Mouse (Mus musculus) C2C12 (cell line): ENCODE data around the gene Tssk3. TPM values are rescaled to one million over a fixed set of nuclear protein-coding genes. Genes with fewer than 3 reads are reported as not detected.

Experiments used
- H3K27me3 ChIP-seq: one replicate; pipeline ENCODE4 v1.6.1; 2011; ENCODE audit not compliant: control insufficient read depth, insufficient read depth, insufficient read length
- H3K36me3 ChIP-seq: one replicate; pipeline ENCODE4 v1.6.1; 2011; ENCODE audit not compliant: control insufficient read depth, insufficient read depth
- H3K4me3 ChIP-seq: one replicate; pipeline ENCODE4 v1.5.1; 2011; ENCODE audit warnings: mild to moderate bottlenecking, control low read depth; ENCODE audit not compliant: poor library complexity, insufficient read depth, severe bottlenecking
- H3K79me2 ChIP-seq: one replicate; pipeline ENCODE4 v1.6.1; 2011; ENCODE audit not compliant: control insufficient read depth, insufficient read depth
- H3K79me3 ChIP-seq: one replicate; pipeline ENCODE4 v1.6.1; 2011; ENCODE audit warnings: low read depth, control low read depth
- H3ac ChIP-seq: one replicate; pipeline ENCODE3; 2011; ENCODE audit warnings: low read depth; ENCODE audit not compliant: control insufficient read depth, insufficient read length
- CEBPB ChIP-seq: IDR thresholded peaks from one replicate; pipeline ENCODE4 v1.6.1; 2011; ENCODE audit warnings: low read depth, mild to moderate bottlenecking, control low read depth, moderate library complexity
- CTCF ChIP-seq: IDR thresholded peaks from one replicate; pipeline ENCODE4 v1.5.1; 2011; ENCODE audit not compliant: control insufficient read depth, insufficient read depth, insufficient read length
- FOSL1 ChIP-seq: IDR thresholded peaks from one replicate; pipeline ENCODE4 v1.8.0; 2011; ENCODE audit warnings: mild to moderate bottlenecking, low read length; ENCODE audit not compliant: poor library complexity, insufficient read depth, severe bottlenecking
- MAX ChIP-seq: IDR thresholded peaks from one replicate; pipeline ENCODE4 v1.6.1; 2011; ENCODE audit warnings: mild to moderate bottlenecking, control low read depth
- MYOD1 ChIP-seq: IDR thresholded peaks from one replicate; pipeline ENCODE4 v1.6.1; 2011; ENCODE audit warnings: low read depth; ENCODE audit not compliant: control insufficient read depth, insufficient read length
- MYOG ChIP-seq: IDR thresholded peaks from one replicate; pipeline ENCODE4 v1.6.1; 2011; ENCODE audit not compliant: control insufficient read depth, insufficient read length; ENCODE audit errors: extremely low read depth
- USF1 ChIP-seq: IDR thresholded peaks from one replicate; pipeline ENCODE4 v1.6.1; 2011; ENCODE audit warnings: low read depth, mild to moderate bottlenecking, control low read depth, moderate library complexity
- polyA plus RNA-seq: library from polyadenylated mRNA; unstranded; fragments of >200 nt; fragmentation: generic; extraction: Trizol; gene quantifications from one replicate; pipeline ENCODE4 v1.2.1, GENCODE M21; 2012; ENCODE audit warnings: missing spikeins

The Tssk3 gene
- polyA plus RNA-seq, 1 experiment = not detected

DNA sequence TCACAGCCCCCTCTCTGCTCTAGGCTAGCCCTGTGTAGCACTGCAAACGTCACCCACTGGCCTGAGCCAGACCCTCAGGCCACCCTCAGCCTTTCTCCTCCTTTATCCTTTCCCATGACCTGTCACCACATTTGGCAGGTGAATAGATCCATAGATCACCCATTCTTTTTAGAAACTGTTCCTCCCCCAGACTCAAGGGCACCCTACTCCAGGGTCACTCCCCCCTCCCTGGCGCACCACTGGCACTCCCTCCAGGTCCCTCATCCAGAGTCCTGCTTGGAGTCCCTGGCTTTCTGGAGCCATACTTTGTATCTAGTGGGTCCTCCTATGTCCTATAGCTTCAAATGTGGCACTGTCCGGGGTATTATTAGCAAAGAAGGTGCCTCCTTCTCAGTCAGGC lies 14.7 kb upstream of the Tssk3 start:
- TF ChIP-seq MYOG = no peak
- no peak for TF ChIP-seq CEBPB
- no peak for TF ChIP-seq MAX
- no peak for TF ChIP-seq FOSL1
- no peak for TF ChIP-seq USF1
- TF ChIP-seq MYOD1 = no peak
- TF ChIP-seq CTCF = no peak
- H3K79me2 ChIP-seq = no peaks in the 10 kb centered on the region
- no peaks in the 10 kb centered on the region for H3K27me3 ChIP-seq
- H3ac ChIP-seq = no peak overlapping the region
- H3K4me3 ChIP-seq = no peak overlapping the region
- no peaks in the 10 kb centered on the region for H3K36me3 ChIP-seq
- no peaks in the 10 kb centered on the region for H3K79me3 ChIP-seq

GRCm38 (mm10) chr4:129502901-129503444 lies 12.2 kb upstream of the Tssk3 start:
- Histone ChIP-seq H3K27me3 (peaks cover 1% of the 10 kb centered on the region), H3K79me2 (no peaks in the 10 kb centered on the region), H3K79me3 (no peaks in the 10 kb centered on the region), H3ac (no peak overlapping the region), H3K4me3 (no peak overlapping the region), H3K36me3 (no peaks in the 10 kb centered on the region)
- TF ChIP-seq FOSL1 (no peak), CEBPB (no peak), MYOD1 (no peak), MYOG (no peak), USF1 (no peak), MAX (no peak), CTCF (no peak)

GRCm38 (mm10) chr4:129502327-129502888 lies 11.6 kb upstream of the Tssk3 start:
- no peaks in the 10 kb centered on the region for H3K79me2 ChIP-seq
- no peak overlapping the region for H3K4me3 ChIP-seq
- peaks cover 4% of the 10 kb centered on the region for H3K27me3 ChIP-seq
- no peaks in the 10 kb centered on the region for H3K36me3 ChIP-seq
- no peaks in the 10 kb centered on the region for H3K79me3 ChIP-seq
- H3ac ChIP-seq = no peak overlapping the region
- no peak for TF ChIP-seq CTCF
- TF ChIP-seq MYOG = no peak
- no peak for TF ChIP-seq MAX
- TF ChIP-seq CEBPB = no peak
- TF ChIP-seq FOSL1 = no peak
- TF ChIP-seq MYOD1 = no peak
- TF ChIP-seq USF1 = no peak

DNA sequence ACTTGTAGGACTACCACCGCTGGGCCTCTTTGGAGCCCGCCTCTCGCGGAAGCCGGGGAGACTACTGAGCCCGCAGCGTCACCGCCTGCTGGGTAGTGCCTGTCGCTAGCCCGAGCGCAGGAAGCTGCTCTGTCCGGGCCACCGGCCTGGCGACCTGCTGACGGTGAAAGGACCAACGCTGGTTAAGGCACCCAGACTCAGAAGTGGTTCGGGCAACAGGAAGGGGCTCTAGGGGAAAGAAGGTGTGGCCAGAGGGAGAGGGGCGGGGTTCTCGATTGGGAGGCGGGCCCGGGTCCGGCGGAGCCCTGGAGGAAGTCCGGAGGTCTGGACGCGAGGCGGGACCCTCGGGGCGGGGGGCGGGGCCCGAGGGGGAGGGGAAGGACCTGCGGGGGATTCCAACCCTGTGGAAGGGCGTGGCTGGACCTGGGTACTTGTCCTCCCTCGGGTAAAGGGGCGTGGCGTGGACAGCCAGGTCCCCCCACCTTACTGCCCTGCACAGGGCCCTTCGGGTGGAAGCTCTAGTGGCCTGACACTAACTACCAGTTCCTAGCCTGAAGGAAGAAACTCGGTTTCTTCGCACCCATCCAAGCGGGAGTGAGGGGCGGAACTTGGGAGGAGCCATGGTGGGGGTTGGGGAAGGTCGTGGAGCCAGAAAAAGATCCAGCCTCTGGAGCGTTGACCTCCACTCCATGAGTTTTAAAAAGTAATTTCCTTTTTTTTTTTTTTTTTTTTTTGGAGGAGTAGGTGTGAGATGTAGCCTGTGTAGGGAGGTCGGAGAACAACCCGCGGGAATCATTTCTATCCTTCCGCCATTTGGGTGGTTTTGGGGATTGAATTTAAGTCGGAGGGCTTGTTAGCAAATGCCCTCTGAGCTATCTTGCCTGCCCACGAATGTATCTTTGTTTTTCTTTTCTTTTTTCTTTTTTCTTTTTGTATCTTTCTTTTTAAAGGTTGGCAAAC lies 10.1 kb upstream of the Tssk3 start:
- H3ac ChIP-seq = no peak overlapping the region
- no peaks in the 10 kb centered on the region for H3K79me2 ChIP-seq
- H3K4me3 ChIP-seq = no peak overlapping the region
- no peaks in the 10 kb centered on the region for H3K36me3 ChIP-seq
- peaks cover 4% of the 10 kb centered on the region for H3K27me3 ChIP-seq
- H3K79me3 ChIP-seq = no peaks in the 10 kb centered on the region
- no peak for TF ChIP-seq MYOD1
- TF ChIP-seq FOSL1 = no peak
- no peak for TF ChIP-seq MYOG
- no peak for TF ChIP-seq MAX
- no peak for TF ChIP-seq USF1
- TF ChIP-seq CTCF = no peak
- no peak for TF ChIP-seq CEBPB

DNA sequence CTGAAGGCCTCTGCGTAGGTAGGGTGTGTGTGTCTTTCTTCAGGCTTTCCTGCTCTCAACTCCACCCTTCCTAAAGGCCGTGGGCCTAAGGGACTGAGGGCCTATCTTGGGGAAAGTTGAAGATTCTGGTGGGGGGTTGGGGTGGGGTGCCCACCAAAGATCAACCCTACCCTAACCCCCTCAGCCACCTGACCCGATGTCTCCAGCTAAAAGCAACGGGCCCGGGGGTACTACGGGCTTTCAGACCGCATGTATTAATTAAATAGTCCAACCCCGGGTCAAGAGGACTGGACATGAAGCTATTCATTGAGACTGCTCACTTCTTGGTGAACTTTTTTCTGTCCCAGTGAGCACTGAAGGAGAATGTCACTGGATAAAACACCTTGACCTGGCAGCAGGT lies 9.2 kb upstream of the Tssk3 start:
- Histone ChIP-seq H3K79me2 (no peaks in the 10 kb centered on the region), H3K27me3 (peaks cover 4% of the 10 kb centered on the region), H3K36me3 (no peaks in the 10 kb centered on the region), H3K4me3 (no peak overlapping the region), H3K79me3 (no peaks in the 10 kb centered on the region), H3ac (no peak overlapping the region)
- TF ChIP-seq CTCF = no peak
- no peak for TF ChIP-seq FOSL1
- TF ChIP-seq MYOD1 = no peak
- no peak for TF ChIP-seq MAX
- no peak for TF ChIP-seq MYOG
- no peak for TF ChIP-seq USF1
